ENCODE assay signal across 24 mouse cellular contexts in the genomic region with DNA sequence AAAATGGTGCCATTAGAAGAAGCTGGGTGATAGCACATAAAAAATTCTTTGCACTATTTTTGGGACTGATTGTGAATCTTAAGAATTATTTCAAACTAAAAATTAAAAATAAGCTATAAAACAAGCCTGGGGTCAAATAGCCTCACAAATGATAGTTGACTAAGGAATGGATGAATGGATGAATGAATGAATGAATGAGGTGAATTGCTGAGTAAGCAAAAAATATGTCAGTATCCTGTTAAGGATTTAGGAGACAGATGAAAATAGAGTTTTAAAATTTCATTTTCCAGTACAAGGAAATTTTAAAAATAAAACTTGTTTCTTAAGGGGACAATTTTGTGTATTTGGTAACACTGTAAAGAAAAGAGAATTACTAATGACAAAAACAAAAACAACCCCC. TPM values are rescaled to one million over a fixed set of nuclear protein-coding genes. Genes with fewer than 3 reads are reported as not detected.
A peak's percentile ranks its signal among the peaks of the same experiment; 100 is the strongest.
DNase-seq lines count a peak whose midpoint lies in the region; ATAC-seq and TF ChIP-seq lines count a peak whose summit lies in the region.
"Had no signal": no experiment of that assay in that cellular context is flagged by ENCODE, and none has a peak within 500 bp of the region (broad histone marks: within the 10 kb centered on the region; RNA-seq: fewer than 3 reads in every experiment).

No protein-coding gene starts in this region.

- peaks cover 19% of the 10 kb centered on the region for H3K4me1 ChIP-seq in lung, embryonic 15.5 days
- peaks cover 0 to 2% of the 10 kb centered on the region in 2 experiments; a peak in 1 of 4 replicates for H3K4me1 ChIP-seq in CH12.LX (ENCODE audit: control insufficient read depth in 1 of 2, insufficient read depth in 2 of 2)
- no peaks in the 10 kb centered on the region for H3K4me1 ChIP-seq in MEL (ENCODE audit: control insufficient read depth in 1 of 2, insufficient read depth in 2 of 2, low read length in 2 of 2)
- H3K4me1 ChIP-seq: embryonic facial prominence, embryonic 13.5 days; forebrain, embryonic 10.5 days; forebrain, embryonic 12.5 days had no signal

- H3K27ac ChIP-seq in lung, embryonic 15.5 days, result peak overlapping the region; percentile 89; the same call in 1 of the 2 replicates
- no peak overlapping the region for H3K27ac ChIP-seq in CH12.LX (ENCODE audit: insufficient read depth, low read depth)
- H3K27ac ChIP-seq in MEL (ENCODE audit: control insufficient read depth, low read depth, low read length), result no peak overlapping the region
- H3K27ac ChIP-seq: embryonic facial prominence, embryonic 13.5 days; embryonic facial prominence, embryonic 15.5 days; forebrain, embryonic 10.5 days; forebrain, embryonic 12.5 days had no signal

- no peaks in the 10 kb centered on the region for H3K36me3 ChIP-seq in lung, embryonic 15.5 days
- H3K36me3 ChIP-seq in CH12.LX (replicated peaks in 1 of 2; ENCODE audit: control insufficient read depth in 1 of 2, insufficient read depth in 1 of 2, low read length in 1 of 2), result no peaks in the 10 kb centered on the region
- no peaks in the 10 kb centered on the region for H3K36me3 ChIP-seq in MEL (ENCODE audit: control insufficient read depth in 1 of 2, insufficient read depth in 2 of 2, low read length in 2 of 2)
- H3K36me3 ChIP-seq: embryonic facial prominence, embryonic 13.5 days; embryonic facial prominence, embryonic 15.5 days; forebrain, embryonic 10.5 days; forebrain, embryonic 12.5 days; G1E had no signal

- no peaks in the 10 kb centered on the region for H3K27me3 ChIP-seq in lung, embryonic 15.5 days
- H3K27me3 ChIP-seq in CH12.LX (replicated peaks) (no peaks in the 10 kb centered on the region), MEL (ENCODE audit: control insufficient read depth in 1 of 2, insufficient read depth in 2 of 2, low read length in 2 of 2) (peaks cover 0 to 10% of the 10 kb centered on the region in 2 experiments; a peak in 3 of 4 replicates)
- H3K27me3 ChIP-seq: embryonic facial prominence, embryonic 13.5 days; embryonic facial prominence, embryonic 15.5 days; forebrain, embryonic 12.5 days had no signal

- TF ChIP-seq CTCF in CH12.LX (conservative IDR thresholded peaks at IDR 0.05 in 1 of 2, IDR thresholded peaks at IDR 0.05 in 1 of 2; ENCODE audit: low read depth in 2 of 2, low read length in 2 of 2) (no peak), MEL (IDR thresholded peaks at IDR 0.05 in 2 of 3, conservative IDR thresholded peaks at IDR 0.05 in 1 of 3; ENCODE audit: control insufficient read depth in 1 of 3, insufficient read depth in 1 of 3, low read depth in 2 of 3, low read length in 3 of 3, poor library complexity in 1 of 3, severe bottlenecking in 1 of 3) (no peak)

- no peak overlapping the region for H3K4me2 ChIP-seq in lung, embryonic 15.5 days
- no peak overlapping the region for H3K4me2 ChIP-seq in CH12.LX (ENCODE audit: insufficient read depth, low read depth, poor library complexity, severe bottlenecking)
- H3K4me2 ChIP-seq: embryonic facial prominence, embryonic 13.5 days; embryonic facial prominence, embryonic 15.5 days; forebrain, embryonic 12.5 days had no signal

- TF ChIP-seq POLR2A in CH12.LX (IDR thresholded peaks at IDR 0.05; ENCODE audit: low read depth, low read length) (no peak), MEL (IDR thresholded peaks at IDR 0.05; ENCODE audit: control insufficient read depth in 1 of 2, insufficient read depth in 1 of 2, low read depth in 1 of 2, low read length in 2 of 2, poor library complexity in 1 of 2) (no peak)

- no peak for DNase-seq in lung, postnatal 10 days
- DNase-seq in CH12.LX (ENCODE audit: extremely low read depth), result no peak
- DNase-seq in MEL (ENCODE audit: low read depth, low spot score), result no peak
- no peak for DNase-seq in gastrocnemius, adult 18-20 months (ENCODE audit: low spot score)
- DNase-seq: adrenal gland, adult 2 months; adrenal gland, postnatal 10 days; adrenal gland, postnatal 25 days; B cell, adult 2 months; cerebellum, adult 11 months; cerebellum, adult 18-20 months; cerebellum, adult 8-10 months; cerebellum, adult 9-11 months; cerebellum, postnatal 36 days; embryo, embryonic 11 days had no signal

- TF ChIP-seq EP300 in CH12.LX (IDR thresholded peaks at IDR 0.05; ENCODE audit: low read length) (no peak), MEL (IDR thresholded peaks at IDR 0.05; ENCODE audit: low read depth in 1 of 2, low read length in 2 of 2) (no peak)

- no peak overlapping the region for H3K4me3 ChIP-seq in lung, embryonic 15.5 days
- H3K4me3 ChIP-seq in CH12.LX (replicated peaks in 1 of 3; ENCODE audit: low read depth in 2 of 3, low read length in 2 of 3, poor library complexity in 1 of 3) (no peak overlapping the region), MEL (ENCODE audit: control insufficient read depth in 1 of 2, insufficient read depth in 1 of 2, low read depth in 2 of 2, low read length in 2 of 2) (no peak overlapping the region)
- H3K4me3 ChIP-seq: embryonic facial prominence, embryonic 13.5 days; embryonic facial prominence, embryonic 15.5 days; erythroblast, embryonic 14.5 days; forebrain, embryonic 10.5 days; forebrain, embryonic 12.5 days had no signal

- H3K9ac ChIP-seq in lung, embryonic 15.5 days, result no peak overlapping the region
- H3K9ac ChIP-seq in CH12.LX (ENCODE audit: insufficient read depth, low read depth) (no peak overlapping the region), MEL (ENCODE audit: control insufficient read depth, low read depth, low read length, poor library complexity, severe bottlenecking) (no peak overlapping the region)
- H3K9ac ChIP-seq: embryonic facial prominence, embryonic 13.5 days; embryonic facial prominence, embryonic 15.5 days; forebrain, embryonic 12.5 days had no signal

- no peaks in the 10 kb centered on the region for H3K79me2 ChIP-seq in CH12.LX (replicated peaks; ENCODE audit: control insufficient read depth, extremely low read depth, insufficient read depth, poor library complexity, severe bottlenecking)
- no peaks in the 10 kb centered on the region for H3K79me2 ChIP-seq in MEL (ENCODE audit: control insufficient read depth, insufficient read depth, low read length, poor library complexity)

- dilution Hi-C loops in CH12.LX (cut with MboI; ENCODE audit: extremely low pct_ligation_motif_present, extremely low pct_unique_long_range_greater_than_20kb, low sequenced_read_pairs), result no loop called here

- in situ Hi-C loops in CH12.LX (cut with MboI; ENCODE audit: low pct_ligation_motif_present, low pct_unique_long_range_greater_than_20kb, low sequenced_read_pairs), result no loop called here

- no peak for ATAC-seq in lung, embryonic 15.5 days (ENCODE audit: borderline replicate concordance, extremely low read depth, low FRiP score, low TSS enrichment)
- ATAC-seq: CD4-positive, CD25-positive, alpha-beta regulatory T cell, adult 4 months; forebrain, embryonic 14.5 days; forebrain, embryonic 16.5 days had no signal

- H3K9me3 ChIP-seq in lung, embryonic 15.5 days, result no peaks in the 10 kb centered on the region
- H3K9me3 ChIP-seq in CH12.LX (replicated peaks; ENCODE audit: low read length) (no peaks in the 10 kb centered on the region), MEL (replicated peaks; ENCODE audit: insufficient read depth, low read length) (no peaks in the 10 kb centered on the region)
- H3K9me3 ChIP-seq: embryonic facial prominence, embryonic 13.5 days; embryonic facial prominence, embryonic 15.5 days; forebrain, embryonic 10.5 days; forebrain, embryonic 12.5 days; G1E had no signal

- TF ChIP-seq RAD21 in CH12.LX (IDR thresholded peaks at IDR 0.05; ENCODE audit: low read depth, low read length), result no peak
- no peak for TF ChIP-seq RAD21 in MEL (IDR thresholded peaks at IDR 0.05; ENCODE audit: low read depth, low read length)

TF ChIP-seq in CH12.LX, 34 proteins besides CTCF, POLR2A, EP300 and RAD21:
- TF ChIP-seq POLR2AphosphoS2 (IDR thresholded peaks at IDR 0.05; ENCODE audit: low read depth, low read length) (no peak), MAFK (IDR thresholded peaks at IDR 0.05; ENCODE audit: insufficient replicate concordance, low read length) (peak; percentile 96), NELFE (IDR thresholded peaks at IDR 0.05; ENCODE audit: low read depth, low read length) (no peak)

TF ChIP-seq in MEL, 35 proteins besides CTCF, POLR2A, EP300 and RAD21:
- TF ChIP-seq MAFK (IDR thresholded peaks at IDR 0.05; ENCODE audit: borderline replicate concordance, low read depth, low read length) (peak; percentile 90), ZKSCAN1 (IDR thresholded peaks at IDR 0.05; ENCODE audit: low read depth, low read length) (no peak)

RNA-seq across cellular contexts. Expression of a gene that starts 50.1 kb away (rescaled TPM):
- polyA plus RNA-seq in lung, embryonic 15.5 days (2015; fragmentation: Nextera tagmentation; extraction: Ambion mirVana), result 92.0 and 94.9 TPM in 2 replicates
- 71.8 and 96.8 TPM in 2 replicates for total RNA-seq in CH12.LX (2012; rRNA removed)
- 117 and 128 TPM in 2 replicates for total RNA-seq in CH12.LX (2014; rRNA removed)
- polyA plus RNA-seq in CH12.LX (2012; ENCODE audit: insufficient read length, low read depth), result 88.9 and 93.2 TPM in 2 replicates
- 69.2 and 72.3 TPM in 2 replicates for total RNA-seq in MEL (2012; rRNA removed)
- polyA plus RNA-seq in MEL (2012; ENCODE audit: insufficient read depth in 1 of 2, insufficient read length in 2 of 2, low read depth in 1 of 2, low replicate concordance in 2 of 2, missing spikeins in 1 of 2), result 10 to 100 TPM in 1 of 2 experiments, not detected in 1; 35.2 TPM
- total RNA-seq in gastrocnemius, adult 18-20 months (2021), result 10 to 100 TPM; 33.1 to 35.7 TPM
